Mouse (Mus musculus) ES-E14 (cell line): ENCODE data around the gene Pebp1. TPM values are rescaled to one million over a fixed set of nuclear protein-coding genes. Genes with fewer than 3 reads are reported as not detected.

Experiments used
- DNase-seq: peaks from one replicate; pipeline ENCODE4 v3.0.0-alpha.2; 2013; ENCODE audit warnings: low read depth, low spot score
- H3K27ac ChIP-seq: 2 replicates; pipeline ENCODE4 v1.5.1; 2012; ENCODE audit warnings: low read depth, mild to moderate bottlenecking, low read length, moderate library complexity, mixed read lengths; ENCODE audit not compliant: poor library complexity, insufficient read depth, severe bottlenecking
- H3K36me3 ChIP-seq: 2 replicates; pipeline ENCODE4 v1.6.1; 2012; ENCODE audit warnings: mild to moderate bottlenecking, low read length, moderate library complexity, mixed read lengths; ENCODE audit not compliant: control insufficient read depth, poor library complexity, insufficient read depth, severe bottlenecking
- H3K4me1 ChIP-seq, 2 experiments: fragments of 150-350 bp in 1 of 2; sonication (generic) in 1 of 2; 2 replicates each; pipeline ENCODE4 v1.6.1; 2012; ENCODE audit warnings: low read length in 2 of 2, mild to moderate bottlenecking in 1 of 2, mixed read lengths in 1 of 2; ENCODE audit not compliant: control insufficient read depth in 2 of 2, insufficient read depth in 2 of 2, poor library complexity in 1 of 2
- H3K4me3 ChIP-seq, 2 experiments: fragments of 150-350 bp in 1 of 2; sonication (generic) in 1 of 2; 2 replicates each; pipeline ENCODE4 v1.5.1; 2012; ENCODE audit warnings: low read length in 2 of 2, low read depth in 1 of 2, mild to moderate bottlenecking in 1 of 2, mixed read lengths in 1 of 2; ENCODE audit not compliant: insufficient read depth in 1 of 2, poor library complexity in 1 of 2, severe bottlenecking in 1 of 2
- H3K9ac ChIP-seq: 2 replicates; pipeline ENCODE4 v1.6.1; 2012; ENCODE audit warnings: low read depth, mild to moderate bottlenecking, low read length, mixed read lengths; ENCODE audit not compliant: poor library complexity, insufficient read depth, severe bottlenecking
- H3K9me3 ChIP-seq: fragments of 150-350 bp; sonication (generic); 2 replicates; pipeline ENCODE4 v1.6.1; 2012; ENCODE audit warnings: low read depth, mild to moderate bottlenecking, low read length; ENCODE audit not compliant: control insufficient read depth, insufficient read depth
- CHD2 ChIP-seq: IDR thresholded peaks from 2 replicates; pipeline ENCODE4 v1.6.1; 2014; ENCODE audit warnings: mild to moderate bottlenecking, low read depth, low read length, inconsistent platforms
- HCFC1 ChIP-seq: IDR thresholded peaks from 2 replicates; pipeline ENCODE4 v1.6.1; 2012; ENCODE audit warnings: low read length, inconsistent platforms, borderline replicate concordance; ENCODE audit not compliant: insufficient read depth
- MAFK ChIP-seq: IDR thresholded peaks from 2 replicates; pipeline ENCODE4 v1.6.1; 2014; ENCODE audit warnings: mild to moderate bottlenecking, low read depth, low read length, inconsistent platforms; ENCODE audit not compliant: insufficient read depth
- ZC3H11A ChIP-seq: IDR thresholded peaks from 2 replicates; pipeline ENCODE4 v1.6.1; 2012; ENCODE audit warnings: low read depth, mild to moderate bottlenecking, inconsistent platforms, low read length, borderline replicate concordance
- ZNF384 ChIP-seq: IDR thresholded peaks from 2 replicates; pipeline ENCODE4 v1.6.1; 2012; ENCODE audit warnings: low read depth, low read length, inconsistent platforms
- in situ Hi-C, 2 experiments: fragments of 600-800 bp; cut with MboI; formaldehyde crosslinking; loops; one replicate each; pipeline ENCODE4 v1.15.1; 2025; ENCODE audit warnings: low sequenced_read_pairs in 2 of 2, inconsistent platforms in 1 of 2; ENCODE audit not compliant: unreplicated experiment in 2 of 2
- total RNA-seq: library from RNA; depleted of rRNA; stranded (reverse); fragments of 300-350 nt; gene quantifications from 2 replicates; pipeline ENCODE4 v1.2.3, GENCODE M21; 2012

Pebp1 gene
- total RNA-seq, 1 experiment, result 381 TPM

GRCm38 (mm10) chr5:117269395-117269794 is 18.0 kb downstream of the Pebp1 start:
- TF ChIP-seq HCFC1 (no peak), MAFK (no peak)
- H3K4me3 ChIP-seq, result no peak overlapping the region
- H3K9ac ChIP-seq, result no peak overlapping the region
- peaks cover 7% of the 10 kb centered on the region; the same call in 1 of the 2 replicates for H3K36me3 ChIP-seq
- in situ Hi-C loops, result no loop called here
- no peak for DNase-seq
- H3K4me1 ChIP-seq, result no peaks in the 10 kb centered on the region
- no peaks in the 10 kb centered on the region for H3K9me3 ChIP-seq
- H3K27ac ChIP-seq, result no peak overlapping the region

GRCm38 (mm10) chr5:117268749-117269148 is 18.7 kb downstream of the Pebp1 start:
- Histone ChIP-seq H3K4me1 (no peaks in the 10 kb centered on the region), H3K27ac (no peak overlapping the region), H3K4me3 (no peak overlapping the region), H3K9me3 (no peaks in the 10 kb centered on the region), H3K9ac (no peak overlapping the region), H3K36me3 (peaks cover 7% of the 10 kb centered on the region; the same call in 1 of the 2 replicates)
- TF ChIP-seq MAFK (no peak), ZNF384 (no peak)
- no peak for DNase-seq
- in situ Hi-C loops, result no loop called here

- Histone ChIP-seq H3K9me3 (no peaks in the 10 kb centered on the region), H3K36me3 (peaks cover 7% of the 10 kb centered on the region; the same call in 1 of the 2 replicates), H3K9ac (no peak overlapping the region), H3K4me3 (no peak overlapping the region), H3K4me1 (peaks cover 0 to 3% of the 10 kb centered on the region in 2 experiments; a peak in 2 of 4 replicates), H3K27ac (no peak overlapping the region)
- in situ Hi-C loops, result no loop called here
- no peak for DNase-seq
- TF ChIP-seq ZC3H11A (no peak), CHD2 (no peak), ZNF384 (no peak), HCFC1 (no peak), MAFK (no peak)
Measured at GRCm38 (mm10) chr5:117267913-117268312, 19.5 kb downstream of the Pebp1 start.

- no peak overlapping the region for H3K4me3 ChIP-seq
- peak; percentile 78 for DNase-seq
- H3K9me3 ChIP-seq, result no peaks in the 10 kb centered on the region
- no peak overlapping the region for H3K9ac ChIP-seq
- peaks cover 0 to 3% of the 10 kb centered on the region in 2 experiments; a peak in 2 of 4 replicates for H3K4me1 ChIP-seq
- in situ Hi-C loops, result no loop called here
- H3K36me3 ChIP-seq, result peaks cover 5% of the 10 kb centered on the region; the same call in 1 of the 2 replicates
- no peak overlapping the region for H3K27ac ChIP-seq
- TF ChIP-seq CHD2 (no peak), ZC3H11A (no peak), ZNF384 (no peak), MAFK (no peak), HCFC1 (no peak)
Measured at GRCm38 (mm10) chr5:117264701-117265100, 22.7 kb downstream of the Pebp1 start.

GRCm38 (mm10) chr5:117263566-117263965 is 23.9 kb downstream of the Pebp1 start:
- DNase-seq, result no peak
- in situ Hi-C loops, result no loop called here
- Histone ChIP-seq H3K9ac (peak overlapping the region; percentile 24; the same call in 1 of the 2 replicates), H3K4me1 (peaks cover 0 to 3% of the 10 kb centered on the region in 2 experiments; a peak in 2 of 4 replicates), H3K9me3 (no peaks in the 10 kb centered on the region), H3K4me3 (0 out of 4 replicates have a peak overlapping the region, but pooled peaks have one; percentile 4 to 48), H3K36me3 (peaks cover 5% of the 10 kb centered on the region; the same call in 1 of the 2 replicates), H3K27ac (no peak overlapping the region)
- TF ChIP-seq ZNF384 (no peak), HCFC1 (no peak), CHD2 (no peak), MAFK (no peak), ZC3H11A (no peak)
